Mouse (Mus musculus): ENCODE measurements at regions not wholly inside any gene's neighbourhood (a gene's known extent, or its start where the extent isn't known, plus 50 kb on each side); places are given as distances from the start of the nearest gene placed in this dataset.
"Not testable (repeated sequence)": the region's sequence is repeated elsewhere in the genome, so short reads cannot be mapped to it uniquely, and the experiment has no call there.

DNA sequence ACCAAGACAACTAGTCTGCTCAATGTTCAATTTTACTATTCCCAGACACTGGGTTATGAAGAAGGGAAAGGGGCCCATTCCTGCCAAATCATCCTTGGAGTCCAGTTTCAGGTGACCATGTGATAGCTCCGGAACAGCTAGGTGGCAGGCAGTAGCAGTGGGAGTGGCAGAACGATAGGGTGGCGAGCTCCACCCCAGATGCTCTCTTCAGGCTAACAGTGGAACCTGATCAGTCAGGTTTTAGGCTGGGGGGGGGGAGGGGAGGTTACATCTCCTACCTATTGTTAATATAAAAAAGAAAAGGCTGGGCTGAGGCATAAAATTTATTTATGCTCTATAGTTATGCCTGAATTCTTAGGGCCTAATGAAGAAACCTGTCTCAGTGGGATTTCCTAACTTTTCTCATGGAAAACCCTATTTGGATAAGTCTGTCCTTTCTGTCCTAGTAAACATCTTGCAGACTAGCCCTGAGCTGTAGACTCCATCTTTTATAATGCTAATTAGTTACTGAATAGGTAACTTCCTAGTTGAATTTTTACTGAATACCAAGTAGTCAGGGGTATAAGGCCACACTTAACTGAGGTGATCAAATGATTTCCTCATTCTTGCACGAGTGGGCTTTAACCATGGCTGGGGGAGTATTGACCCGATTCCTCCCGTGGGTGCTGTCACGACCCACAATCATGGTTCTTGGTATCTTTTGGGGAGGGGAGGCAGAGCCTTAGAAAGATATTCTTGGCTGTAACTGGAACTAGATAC lies 223.2 kb upstream of the Ell2 start:
- not testable (repeated sequence) for DNase-seq (ENCODE audit: extremely low spot score, low read depth, low spot score)

DNA sequence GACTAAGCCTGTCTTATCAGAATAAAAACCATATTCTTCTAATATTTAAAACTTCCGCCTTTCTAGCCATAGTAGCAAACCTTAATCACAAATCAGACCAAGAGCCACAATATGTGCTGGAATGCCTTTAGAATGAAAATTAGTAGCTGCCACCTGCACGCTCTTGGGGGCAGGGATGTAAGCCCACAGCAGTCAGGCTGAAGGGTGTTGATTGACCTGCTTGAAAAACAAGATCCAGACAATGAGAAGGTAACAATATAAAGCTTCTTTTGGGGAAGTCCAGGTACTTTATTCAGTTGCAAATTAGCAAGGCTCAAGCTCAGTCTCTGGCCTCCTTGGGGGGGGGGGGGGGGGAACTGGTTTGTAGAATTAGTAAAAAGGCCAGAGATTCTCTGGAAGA lies 222.3 kb upstream of the Ell2 start:
- not testable (repeated sequence) for DNase-seq (ENCODE audit: extremely low spot score, low read depth, low spot score)

DNA sequence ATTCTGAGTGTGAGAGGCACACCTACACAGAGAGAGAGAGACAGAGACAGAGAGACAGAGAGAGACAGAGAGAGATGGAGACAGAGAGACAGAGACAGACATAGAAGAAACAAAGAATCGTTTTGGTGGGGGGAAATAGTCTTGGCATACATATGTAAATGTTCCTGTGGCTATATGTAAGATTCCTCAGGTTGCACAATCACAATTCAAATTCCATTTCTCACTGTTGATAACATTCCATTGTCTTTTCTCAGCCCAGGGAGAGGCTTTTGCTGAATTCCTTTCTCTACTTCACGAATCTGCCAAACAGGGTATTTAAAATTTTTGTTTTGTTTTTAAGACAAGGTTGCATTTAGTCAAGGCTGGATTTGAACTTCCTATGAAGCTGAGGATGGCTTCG lies 205.0 kb upstream of the Ell2 start:
- no peak for DNase-seq (ENCODE audit: extremely low spot score, low read depth, low spot score)

DNA sequence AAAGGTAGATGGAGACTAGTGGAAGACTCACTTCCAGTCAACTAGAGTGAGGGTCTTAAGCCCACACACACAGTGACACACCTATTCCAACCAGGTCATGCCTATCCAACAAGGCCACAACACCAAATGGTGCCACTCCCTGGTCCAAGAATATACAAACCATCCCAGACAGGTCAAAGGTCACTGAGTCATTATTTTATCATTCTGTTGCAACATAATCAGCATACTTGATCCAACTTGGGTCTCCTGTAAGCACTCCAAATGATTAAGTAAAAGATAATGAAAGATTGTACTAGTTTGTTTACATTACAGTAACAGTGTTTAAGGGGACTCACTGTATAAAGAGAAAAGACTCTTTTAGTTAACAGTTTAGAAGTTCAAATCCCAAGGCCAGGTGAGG lies 203.2 kb upstream of the Ell2 start:
- no peak for DNase-seq (ENCODE audit: extremely low spot score, low read depth, low spot score)

DNA sequence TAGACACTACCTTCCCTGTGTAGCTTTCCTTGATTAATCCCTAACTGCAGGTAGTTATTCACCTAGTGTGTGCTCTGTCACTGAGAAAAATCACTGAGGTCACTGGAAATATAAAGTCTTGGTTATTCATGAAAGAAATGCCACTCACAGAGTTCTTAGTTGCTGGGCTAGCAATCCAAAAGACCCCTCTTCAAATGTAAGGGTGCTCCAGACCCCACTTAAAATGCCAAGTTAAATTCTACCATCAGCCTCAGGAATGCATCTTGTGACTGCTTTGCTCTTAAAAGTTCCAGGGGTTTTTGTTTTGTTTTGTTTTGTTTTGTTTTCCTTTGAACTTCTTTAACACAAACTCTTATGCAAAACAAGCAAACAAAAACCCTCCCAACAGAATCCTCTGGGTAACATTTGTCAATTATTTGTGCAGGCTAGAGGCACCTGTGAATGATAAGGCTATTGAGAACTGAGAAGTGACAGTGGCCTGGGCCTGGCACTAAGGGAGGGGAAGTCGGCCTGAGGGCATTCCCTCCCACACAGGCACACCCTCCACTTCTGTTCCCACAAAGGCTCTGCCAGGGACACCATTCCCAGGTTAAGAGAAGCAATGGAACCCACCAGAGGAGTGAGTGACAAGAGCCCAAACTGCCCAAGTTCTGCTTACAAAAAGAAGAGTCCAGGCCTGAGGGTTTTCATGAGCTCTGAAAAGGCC lies 192.1 kb upstream of the Ell2 start:
- DNase-seq (ENCODE audit: extremely low spot score, low read depth, low spot score), result no peak

DNA sequence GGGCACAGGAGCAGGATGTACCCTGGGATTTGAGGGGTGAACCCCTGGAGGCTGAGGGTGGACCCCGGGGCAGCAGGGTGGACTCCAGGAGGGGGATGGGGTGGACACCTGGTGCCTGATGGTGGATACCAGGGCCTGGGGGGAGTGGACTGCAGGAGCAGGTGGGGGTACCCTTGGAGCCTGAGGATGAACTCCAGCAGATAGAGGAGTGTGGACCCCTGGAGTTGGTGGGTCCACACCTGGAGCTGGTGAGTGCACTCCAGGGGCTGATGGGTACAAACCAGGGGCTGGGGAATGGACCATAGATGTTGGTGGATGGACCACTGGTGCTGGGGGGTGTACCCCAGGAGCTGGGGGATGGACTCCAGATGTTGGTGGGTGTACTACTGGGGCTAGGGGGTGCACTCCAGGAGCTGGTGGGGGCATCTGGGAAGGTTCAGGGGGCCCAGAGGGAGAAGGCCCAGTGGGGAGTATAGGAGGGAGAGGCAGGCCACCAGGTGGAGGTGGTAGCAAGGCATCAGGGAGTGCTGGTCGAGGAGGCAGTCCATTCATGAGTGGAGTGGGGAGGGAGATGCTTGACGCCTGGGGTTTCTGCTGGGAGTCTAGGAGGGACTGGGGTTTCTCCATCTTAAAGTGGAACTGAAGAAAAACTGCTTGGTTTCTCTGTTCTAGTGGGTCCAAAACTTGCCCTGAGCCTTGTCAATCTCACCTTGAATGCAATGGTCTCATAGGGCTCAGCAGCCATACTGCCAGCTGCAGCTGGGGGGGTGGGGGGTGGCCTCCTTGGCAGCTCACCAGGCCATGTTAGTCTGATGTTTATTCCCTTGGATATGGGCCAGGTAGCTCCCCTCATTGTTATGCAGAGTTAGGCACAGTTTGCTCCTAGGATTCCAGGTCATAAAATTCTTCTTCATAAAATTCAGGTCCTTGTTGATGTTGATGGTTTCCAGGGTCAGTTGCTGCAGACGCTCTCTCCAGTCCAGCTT lies 183.0 kb upstream of the Ell2 start:
- no peak for DNase-seq (ENCODE audit: extremely low spot score, low read depth, low spot score)

DNA sequence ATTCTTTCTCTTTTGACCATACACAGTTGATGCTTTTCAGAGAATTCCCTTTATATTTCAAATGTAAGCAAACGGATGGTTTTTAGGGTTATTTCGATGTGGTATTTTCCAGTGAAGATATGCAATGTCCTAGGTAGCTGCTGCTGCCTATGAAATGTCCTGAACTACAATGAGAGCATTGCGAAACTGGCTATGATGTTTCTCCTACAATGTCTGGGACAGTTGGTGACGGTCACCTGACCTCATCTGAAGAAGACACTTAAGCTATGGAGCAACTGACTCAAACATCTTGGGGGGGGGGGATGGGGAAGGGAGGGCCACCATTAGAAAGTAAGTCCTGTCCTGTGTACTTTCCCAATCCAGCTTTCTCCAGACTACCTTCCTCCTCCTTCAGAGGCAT lies 182.1 kb upstream of the Ell2 start:
- no peak for DNase-seq (ENCODE audit: extremely low spot score, low read depth, low spot score)

DNA sequence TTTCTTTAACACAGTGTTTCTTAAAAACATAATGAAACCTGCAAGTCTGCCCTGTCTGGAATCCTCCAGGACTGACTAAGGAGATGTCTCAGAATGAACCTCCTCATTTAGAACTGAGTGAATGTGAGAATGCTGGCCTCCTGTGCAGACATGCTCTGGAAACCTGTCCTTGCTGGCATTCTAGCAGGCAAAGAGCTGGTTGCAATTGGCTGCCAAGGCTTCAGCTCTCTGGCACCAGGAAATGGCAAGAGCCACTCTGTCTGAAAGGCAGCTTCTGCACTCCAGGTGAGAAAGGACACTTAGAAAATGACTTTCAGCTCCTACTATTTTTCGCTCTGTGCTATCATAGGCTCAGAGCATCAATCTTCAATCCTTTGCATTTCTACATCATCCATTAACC lies 175.0 kb upstream of the Ell2 start:
- no peak for DNase-seq (ENCODE audit: extremely low spot score, low read depth, low spot score)

DNA sequence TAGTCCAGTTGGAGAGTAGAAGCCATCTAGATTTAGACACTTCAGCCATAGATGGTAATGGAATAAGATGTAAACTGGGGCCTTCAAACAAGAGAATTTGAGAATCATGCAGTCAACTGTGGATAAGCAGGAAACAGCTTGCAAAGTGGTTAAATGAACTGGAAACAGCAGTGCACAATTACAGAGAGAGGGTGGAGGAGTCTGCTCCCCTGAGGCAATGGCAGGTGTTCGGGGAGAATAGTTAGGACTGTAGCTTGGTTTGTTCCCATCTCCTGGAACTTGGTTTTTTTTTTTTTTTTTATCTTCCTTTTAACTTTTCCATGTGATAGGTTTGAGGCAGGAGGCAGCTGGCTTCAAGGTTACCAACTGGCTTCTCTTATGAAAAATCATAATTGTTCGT lies 165.1 kb upstream of the Ell2 start:
- no peak for DNase-seq (ENCODE audit: extremely low spot score, low read depth, low spot score)

DNA sequence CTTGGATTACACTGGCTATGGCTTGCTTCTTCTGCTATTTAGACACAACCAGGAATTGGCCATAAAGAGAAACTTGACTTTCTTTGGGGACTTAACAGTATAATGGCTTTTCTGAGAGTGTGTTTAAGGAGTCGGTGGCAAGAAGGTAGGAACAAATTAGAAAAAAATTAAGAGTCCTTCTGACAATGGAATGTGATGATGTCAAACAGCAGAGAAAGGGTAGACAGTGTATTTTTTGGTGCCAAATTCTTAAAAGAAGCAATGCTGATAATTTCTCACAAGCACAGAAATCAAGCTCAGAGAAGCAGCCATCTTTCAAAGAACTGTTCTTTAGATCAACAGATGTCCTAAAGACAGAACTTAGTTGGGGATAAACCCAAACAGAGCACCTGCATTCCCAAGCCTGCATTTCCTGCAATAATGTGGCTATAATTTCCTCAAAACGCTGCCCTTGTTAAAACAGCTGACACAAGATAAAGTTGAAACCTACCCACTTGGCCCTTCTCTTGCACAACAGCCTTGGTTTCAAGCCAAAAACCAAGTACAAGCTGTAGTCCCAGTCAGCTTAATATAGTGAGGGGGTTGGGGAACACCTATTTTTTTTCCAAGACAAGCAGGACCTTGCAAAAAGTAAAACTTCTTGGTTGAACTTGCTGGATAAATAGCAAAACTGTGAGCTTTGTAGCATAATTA lies 164.2 kb upstream of the Ell2 start:
- DNase-seq (ENCODE audit: extremely low spot score, low read depth, low spot score), result no peak

DNA sequence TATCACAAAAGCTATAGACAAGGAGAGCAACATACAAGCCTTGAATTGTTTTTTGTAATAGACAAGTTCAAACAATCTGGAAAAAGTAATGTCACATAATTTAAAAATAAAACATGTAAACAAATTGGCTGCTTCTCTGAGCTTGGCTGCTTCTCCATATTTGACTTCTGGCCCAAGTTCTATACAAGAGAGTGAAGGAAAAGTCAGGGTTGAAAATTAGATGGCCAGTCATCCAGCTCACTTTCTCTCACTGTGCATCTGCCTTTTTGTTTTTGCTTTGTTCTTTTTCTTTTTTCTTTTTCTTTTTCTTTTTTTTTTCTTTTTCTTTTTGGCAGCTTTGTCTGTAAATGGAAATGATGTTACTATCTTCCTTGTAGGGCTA lies 163.6 kb upstream of the Ell2 start:
- DNase-seq (ENCODE audit: extremely low spot score, low read depth, low spot score), result no peak

DNA sequence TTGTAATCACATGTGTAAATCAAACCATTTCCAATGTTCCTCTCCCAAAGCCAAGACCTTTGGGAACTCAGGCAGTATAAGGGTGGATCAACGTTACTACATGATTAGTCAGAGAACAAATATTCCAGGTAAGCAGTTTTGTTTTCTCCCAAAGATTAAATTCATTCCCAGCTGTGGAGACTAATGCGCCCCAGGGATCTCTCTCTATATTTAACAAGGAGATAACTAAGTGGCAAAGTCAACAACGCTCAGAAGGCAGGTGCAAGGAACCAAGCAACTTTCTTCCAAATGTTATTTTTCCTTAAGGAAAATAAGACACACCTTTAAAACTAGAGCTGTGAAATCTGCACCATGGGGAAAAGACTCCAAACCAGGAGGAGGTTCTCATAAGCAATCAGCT lies 163.0 kb upstream of the Ell2 start:
- no peak for DNase-seq (ENCODE audit: extremely low spot score, low read depth, low spot score)

DNA sequence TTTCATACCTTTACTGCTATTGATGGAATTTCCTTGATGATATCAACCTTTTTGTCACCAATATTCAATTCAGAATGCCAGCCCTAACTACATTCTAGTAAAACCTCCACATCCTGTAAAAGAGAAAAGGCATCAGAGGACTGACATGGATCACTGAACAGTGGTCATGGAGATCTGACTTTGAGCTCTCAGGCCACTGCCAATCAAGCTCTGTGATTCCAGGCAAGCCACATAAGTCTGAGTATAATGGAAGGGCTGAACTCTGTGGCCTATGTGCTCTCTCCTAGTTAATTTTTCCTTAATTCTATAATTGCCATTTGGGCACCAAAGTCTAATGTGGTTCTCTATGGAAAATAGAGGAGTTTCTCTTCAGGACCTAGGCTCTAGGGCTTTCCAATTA lies 161.8 kb upstream of the Ell2 start:
- DNase-seq (ENCODE audit: extremely low spot score, low read depth, low spot score), result no peak

DNA sequence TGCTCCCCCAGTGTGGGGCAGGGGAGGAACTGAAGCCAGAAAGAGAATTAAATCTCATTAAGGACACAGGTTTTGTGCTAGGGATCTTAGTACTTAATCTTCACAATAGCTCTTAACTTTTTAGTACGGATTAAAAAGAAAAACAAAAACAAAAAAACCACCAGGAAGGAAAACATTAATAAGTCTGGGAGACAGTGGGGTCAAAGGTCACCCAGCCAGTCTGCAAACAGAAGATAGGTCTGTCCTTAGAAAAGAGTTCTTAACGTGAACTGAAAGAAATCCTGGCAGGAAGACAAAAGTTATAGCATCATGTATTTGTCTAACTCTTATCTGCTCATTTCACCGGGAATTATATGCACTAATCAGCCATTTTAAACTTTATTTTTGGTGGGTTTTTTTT lies 158.8 kb upstream of the Ell2 start:
- no peak for DNase-seq (ENCODE audit: extremely low spot score, low read depth, low spot score)

DNA sequence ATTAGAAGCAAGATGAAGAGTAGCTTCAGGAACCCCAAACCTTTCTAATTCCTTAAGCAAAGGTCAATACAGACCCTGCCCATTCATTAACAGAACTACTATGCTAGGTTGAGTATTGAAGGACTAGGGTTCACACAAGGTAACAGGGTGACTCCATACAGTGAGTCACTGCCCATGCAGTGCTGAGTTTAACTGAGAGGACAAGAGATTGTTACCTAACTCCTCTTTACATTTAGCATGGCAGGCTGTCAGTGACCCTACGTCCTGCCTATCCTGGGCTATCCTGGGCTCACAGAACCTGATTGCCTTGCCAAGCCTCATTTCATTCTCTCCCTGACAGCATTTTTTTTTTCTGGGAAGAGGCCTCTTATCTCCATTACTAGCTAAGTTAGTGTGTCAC lies 127.6 kb upstream of the Ell2 start:
- no peak for DNase-seq (ENCODE audit: extremely low spot score, low read depth, low spot score)

DNA sequence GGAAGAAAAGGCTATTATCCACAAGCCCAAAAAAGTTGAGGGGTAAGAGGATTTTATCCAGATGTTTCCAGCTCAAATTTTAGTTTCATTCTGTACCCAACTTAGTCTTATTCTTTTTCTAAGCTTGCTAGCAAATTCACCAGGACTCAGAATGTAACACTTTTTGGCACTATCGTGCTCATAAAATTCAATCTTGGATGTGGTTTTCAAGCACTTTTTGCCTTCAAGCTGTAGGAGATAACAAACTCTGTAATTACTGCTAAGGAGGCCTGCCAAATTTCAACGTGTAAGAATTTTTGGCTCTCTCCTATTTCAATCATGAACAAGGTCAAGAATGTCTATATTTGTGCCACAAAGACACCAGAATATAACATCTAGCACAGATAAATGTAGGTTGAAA lies 115.7 kb upstream of the Ell2 start:
- DNase-seq (ENCODE audit: extremely low spot score, low read depth, low spot score), result no peak

DNA sequence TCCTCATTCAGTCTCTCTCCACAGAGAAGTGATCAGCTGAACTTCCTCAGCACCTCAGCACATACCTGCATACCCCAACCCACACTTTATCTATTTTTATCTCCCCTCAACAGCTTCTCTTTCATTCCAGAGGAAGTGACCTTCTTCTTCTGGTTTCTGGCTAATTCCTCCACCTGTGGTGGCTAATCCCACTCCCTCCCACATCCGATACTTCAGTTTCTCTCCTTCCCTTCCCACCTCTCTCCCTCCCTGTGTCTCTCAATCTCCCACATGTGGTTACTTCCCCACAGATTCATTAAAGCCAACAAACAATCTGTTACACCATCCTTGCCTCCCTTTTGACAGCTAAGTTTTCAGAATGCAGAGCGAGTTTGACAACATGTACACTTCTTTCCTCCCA lies 109.7 kb upstream of the Ell2 start:
- no peak for DNase-seq (ENCODE audit: extremely low spot score, low read depth, low spot score)

DNA sequence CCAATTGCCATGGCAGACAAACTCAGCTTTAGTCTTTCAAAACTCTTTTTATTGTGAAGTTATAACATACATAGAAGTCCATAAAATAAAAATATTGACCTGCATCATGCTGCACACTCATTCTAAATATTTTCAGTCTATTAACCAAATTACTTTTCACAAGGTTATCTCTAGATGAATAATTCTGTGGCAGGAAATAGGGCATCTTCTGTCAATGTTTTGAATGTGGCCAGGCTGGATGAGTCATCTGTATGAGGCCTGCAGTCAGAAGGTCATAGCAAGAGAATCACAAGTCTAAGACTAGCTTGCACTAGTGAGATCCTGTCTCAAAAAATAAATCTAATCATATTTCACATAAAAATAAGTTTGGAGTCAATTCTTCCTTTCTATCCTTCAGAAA lies 108.4 kb upstream of the Ell2 start:
- no peak for DNase-seq (ENCODE audit: extremely low spot score, low read depth, low spot score)

DNA sequence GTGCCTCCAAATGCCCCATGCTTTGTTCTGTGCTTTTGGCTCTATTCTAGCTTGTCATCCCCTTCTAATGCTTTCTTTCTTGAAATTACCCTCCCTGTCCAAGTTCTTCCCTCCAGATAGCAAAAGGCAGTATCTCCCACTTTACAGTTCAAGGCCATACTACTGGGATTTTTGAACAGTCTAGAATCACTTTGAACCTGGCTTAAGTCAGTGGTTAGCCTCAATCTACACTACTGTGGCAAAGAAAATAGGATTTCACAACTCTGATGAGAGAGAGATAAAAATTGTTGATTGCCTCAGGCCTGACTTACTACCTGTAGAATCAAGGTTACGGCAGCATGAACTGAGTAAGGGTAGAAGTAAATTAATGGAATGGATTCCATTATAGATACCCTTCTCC lies 107.9 kb upstream of the Ell2 start:
- no peak for DNase-seq (ENCODE audit: extremely low spot score, low read depth, low spot score)

DNA sequence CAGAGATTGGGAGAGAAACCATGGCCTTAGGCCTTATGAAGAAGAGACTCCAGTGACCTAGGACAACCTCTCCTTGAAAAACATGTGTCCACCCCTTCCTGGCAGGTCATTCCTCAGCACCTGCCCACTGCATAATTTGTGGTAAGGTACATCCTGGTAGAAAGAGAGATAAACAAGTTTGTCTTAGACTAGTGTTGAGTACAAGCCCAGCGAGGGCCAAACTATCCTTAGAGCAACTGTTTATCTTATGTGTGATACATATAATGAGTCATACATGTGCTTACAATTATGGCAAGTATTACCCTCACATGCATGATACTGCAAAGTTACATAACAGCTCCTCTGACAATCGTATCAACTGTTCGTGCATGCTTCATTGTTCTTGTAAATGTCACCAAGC lies 83.3 kb upstream of the Ell2 start:
- no peak for DNase-seq (ENCODE audit: extremely low spot score, low read depth, low spot score)

DNA sequence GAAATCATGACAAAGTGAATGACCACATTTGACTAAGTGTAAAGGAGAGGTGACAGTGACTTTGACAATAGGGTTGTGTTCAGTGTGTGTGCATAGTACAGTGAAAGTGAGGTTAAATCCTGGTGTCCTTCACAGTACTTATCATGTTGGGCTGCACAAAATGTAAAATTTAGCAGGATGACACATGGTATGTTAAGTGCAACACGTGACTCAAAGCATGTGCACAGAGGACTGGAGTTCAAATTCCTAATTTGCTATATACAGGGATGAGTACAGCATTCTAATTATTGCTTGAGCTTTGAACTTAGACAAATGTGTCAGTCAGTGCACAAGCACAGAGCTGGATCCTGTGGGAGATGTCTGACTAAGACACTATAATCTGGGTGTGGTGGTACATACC lies 79.2 kb upstream of the Ell2 start:
- no peak for DNase-seq (ENCODE audit: extremely low spot score, low read depth, low spot score)
